Mouse (Mus musculus): Measurements from ENCODE around the gene Tmem242. TPM values are rescaled to one million over a fixed set of nuclear protein-coding genes. Genes with fewer than 3 reads are reported as not detected.
A peak's percentile ranks its signal among the peaks of the same experiment; 100 is the strongest.

Gene Tmem242
- polyA plus RNA-seq, 1 experiment from 2014 or later = 142 TPM

- no peaks in the 10 kb centered on the region for H3K36me3 ChIP-seq (ENCODE audit: control insufficient read depth, insufficient read depth, low read length)
- no peaks in the 10 kb centered on the region for H3K9me3 ChIP-seq (ENCODE audit: control insufficient read depth, low read length)
- no peak overlapping the region for H3K4me3 ChIP-seq (ENCODE audit: low read depth, low read length)
- no peak overlapping the region for H3K9ac ChIP-seq (ENCODE audit: low read depth, low read length)
- DNase-seq (ENCODE audit: low spot score) = no peak
- no peaks in the 10 kb centered on the region for H3K4me1 ChIP-seq (replicated peaks; ENCODE audit: control insufficient read depth, insufficient read depth, low read length)
- H3K27me3 ChIP-seq (ENCODE audit: control insufficient read depth, insufficient read depth, low read length) = no peaks in the 10 kb centered on the region
- 80% methylated on average over 14 of the region's 14 CpGs for WGBS
- no peak overlapping the region for H3K4me2 ChIP-seq (replicated peaks; ENCODE audit: low read depth, low read length)
- no peak overlapping the region for H3K27ac ChIP-seq (ENCODE audit: low read depth, low read length)
- ATAC-seq (ENCODE audit: low FRiP score) = no peak
Measured at GRCm38 (mm10) chr17:5400435-5401090, 39.5 kb downstream of the Tmem242 start.

GRCm38 (mm10) chr17:5397148-5398007 is 42.7 kb downstream of the Tmem242 start:
- H3K9me3 ChIP-seq (ENCODE audit: control insufficient read depth, low read length) = no peaks in the 10 kb centered on the region
- 32% methylated on average over 33 of the region's 33 CpGs for whole genome bisulfite sequencing
- peak; percentile 92 for DNase-seq (ENCODE audit: low spot score)

DNA sequence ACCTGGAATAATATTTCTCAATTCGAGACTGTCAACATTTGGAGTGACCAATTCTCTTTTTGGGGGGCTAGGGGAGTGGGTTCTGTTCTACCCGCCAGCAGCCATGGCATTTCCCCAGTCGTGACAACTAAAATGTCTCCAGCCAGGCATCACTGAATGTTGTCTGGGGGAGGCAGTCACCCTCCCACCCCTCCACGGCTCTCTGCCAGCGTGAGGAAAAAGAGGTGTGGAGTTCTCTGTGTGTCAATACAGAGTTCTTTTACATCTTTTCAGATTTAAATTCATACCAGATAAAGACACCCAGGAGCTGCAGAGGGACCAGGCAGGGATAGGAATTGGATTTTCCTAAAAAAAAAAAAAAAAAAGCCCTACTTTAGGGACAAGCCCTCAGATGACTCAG is 43.8 kb downstream of the Tmem242 start:
- H3K4me1 ChIP-seq (replicated peaks; ENCODE audit: control insufficient read depth, insufficient read depth, low read length) = no peaks in the 10 kb centered on the region
- no peak overlapping the region for H3K4me3 ChIP-seq (ENCODE audit: low read depth, low read length)
- no peak overlapping the region for H3K27ac ChIP-seq (ENCODE audit: low read depth, low read length)
- H3K36me3 ChIP-seq (ENCODE audit: control insufficient read depth, insufficient read depth, low read length) = no peaks in the 10 kb centered on the region
- DNase-seq (ENCODE audit: low spot score) (no peak), ATAC-seq (ENCODE audit: low FRiP score) (no peak)
- no peaks in the 10 kb centered on the region for H3K9me3 ChIP-seq (ENCODE audit: control insufficient read depth, low read length)
- WGBS = 77% methylated on average over 5 of the region's 5 CpGs
- no peaks in the 10 kb centered on the region for H3K27me3 ChIP-seq (ENCODE audit: control insufficient read depth, insufficient read depth, low read length)
- no peak overlapping the region for H3K9ac ChIP-seq (ENCODE audit: low read depth, low read length)
- no peak overlapping the region for H3K4me2 ChIP-seq (replicated peaks; ENCODE audit: low read depth, low read length)

More at GRCm38 (mm10) chr17:5397148-5398007, 42.7 kb downstream of the Tmem242 start:
- no peaks in the 10 kb centered on the region for H3K36me3 ChIP-seq (ENCODE audit: control insufficient read depth, insufficient read depth, low read length)
- no peak overlapping the region for H3K4me2 ChIP-seq (replicated peaks; ENCODE audit: low read depth, low read length)
- no peaks in the 10 kb centered on the region for H3K27me3 ChIP-seq (ENCODE audit: control insufficient read depth, insufficient read depth, low read length)
- no peak overlapping the region for H3K27ac ChIP-seq (ENCODE audit: low read depth, low read length)
- no peak overlapping the region for H3K9ac ChIP-seq (ENCODE audit: low read depth, low read length)
- peak; percentile 82 for ATAC-seq (ENCODE audit: low FRiP score)
- no peaks in the 10 kb centered on the region for H3K4me1 ChIP-seq (replicated peaks; ENCODE audit: control insufficient read depth, insufficient read depth, low read length)
- H3K4me3 ChIP-seq (ENCODE audit: low read depth, low read length) = no peak overlapping the region

- H3K4me2 ChIP-seq (replicated peaks; ENCODE audit: low read depth, low read length) = no peak overlapping the region
- H3K9ac ChIP-seq (ENCODE audit: low read depth, low read length) = no peak overlapping the region
- no peaks in the 10 kb centered on the region for H3K36me3 ChIP-seq (ENCODE audit: control insufficient read depth, insufficient read depth, low read length)
- H3K4me1 ChIP-seq (replicated peaks; ENCODE audit: control insufficient read depth, insufficient read depth, low read length) = no peaks in the 10 kb centered on the region
- no peaks in the 10 kb centered on the region for H3K27me3 ChIP-seq (ENCODE audit: control insufficient read depth, insufficient read depth, low read length)
- ATAC-seq (ENCODE audit: low FRiP score) (no peak), DNase-seq (ENCODE audit: low spot score) (no peak)
- no peak overlapping the region for H3K4me3 ChIP-seq (ENCODE audit: low read depth, low read length)
- no peak overlapping the region for H3K27ac ChIP-seq (ENCODE audit: low read depth, low read length)
- 91% methylated on average over 16 of the region's 16 CpGs for WGBS
- H3K9me3 ChIP-seq (ENCODE audit: control insufficient read depth, low read length) = no peaks in the 10 kb centered on the region
Measured at GRCm38 (mm10) chr17:5395454-5396205, 44.4 kb downstream of the Tmem242 start.

DNA sequence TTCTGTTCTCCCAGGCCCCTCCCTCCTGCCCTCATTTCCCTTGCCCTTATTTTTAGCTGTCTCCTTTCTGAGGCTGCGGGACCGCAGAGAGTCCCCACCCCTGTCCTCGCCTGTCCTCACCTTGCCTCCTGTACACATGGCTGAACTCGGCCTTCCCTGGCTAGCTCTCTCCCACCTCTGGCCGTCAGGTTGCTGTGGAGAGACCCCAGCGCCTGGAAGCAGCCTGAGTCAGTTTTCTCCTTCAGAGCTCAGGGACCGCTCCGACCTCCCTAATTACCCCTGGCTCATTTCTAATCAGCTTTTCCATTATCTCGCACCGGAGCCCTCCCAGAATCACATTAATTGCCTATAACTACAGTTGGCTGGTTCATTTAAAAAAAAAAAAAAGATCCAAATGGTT is 49.4 kb downstream of the Tmem242 start:
- Histone ChIP-seq H3K9ac (ENCODE audit: low read depth, low read length) (no peak overlapping the region), H3K4me3 (ENCODE audit: low read depth, low read length) (no peak overlapping the region), H3K9me3 (ENCODE audit: control insufficient read depth, low read length) (no peaks in the 10 kb centered on the region), H3K36me3 (ENCODE audit: control insufficient read depth, insufficient read depth, low read length) (no peaks in the 10 kb centered on the region), H3K4me2 (replicated peaks; ENCODE audit: low read depth, low read length) (no peak overlapping the region), H3K27ac (ENCODE audit: low read depth, low read length) (no peak overlapping the region), H3K27me3 (ENCODE audit: control insufficient read depth, insufficient read depth, low read length) (no peaks in the 10 kb centered on the region), H3K4me1 (replicated peaks; ENCODE audit: control insufficient read depth, insufficient read depth, low read length) (no peaks in the 10 kb centered on the region)
- DNase-seq (ENCODE audit: low spot score) = no peak
- ATAC-seq (ENCODE audit: low FRiP score) = no peak
- 77% methylated on average over 10 of the region's 10 CpGs for WGBS

GRCm38 (mm10) chr17:5388351-5388750 is 51.7 kb downstream of the Tmem242 start:
- DNase-seq (ENCODE audit: low spot score) (no peak), ATAC-seq (ENCODE audit: low FRiP score) (no peak)
- Histone ChIP-seq H3K27ac (ENCODE audit: low read depth, low read length) (no peak overlapping the region), H3K4me1 (replicated peaks; ENCODE audit: control insufficient read depth, insufficient read depth, low read length) (no peaks in the 10 kb centered on the region), H3K4me2 (replicated peaks; ENCODE audit: low read depth, low read length) (no peak overlapping the region), H3K9me3 (ENCODE audit: control insufficient read depth, low read length) (no peaks in the 10 kb centered on the region), H3K4me3 (ENCODE audit: low read depth, low read length) (no peak overlapping the region), H3K36me3 (ENCODE audit: control insufficient read depth, insufficient read depth, low read length) (no peaks in the 10 kb centered on the region), H3K9ac (ENCODE audit: low read depth, low read length) (no peak overlapping the region), H3K27me3 (ENCODE audit: control insufficient read depth, insufficient read depth, low read length) (no peaks in the 10 kb centered on the region)
- 63% methylated on average over 3 of the region's 3 CpGs for WGBS

GRCm38 (mm10) chr17:5386885-5387545 is 53.0 kb downstream of the Tmem242 start:
- Histone ChIP-seq H3K4me2 (replicated peaks; ENCODE audit: low read depth, low read length) (no peak overlapping the region), H3K9ac (ENCODE audit: low read depth, low read length) (no peak overlapping the region), H3K4me3 (ENCODE audit: low read depth, low read length) (no peak overlapping the region), H3K27me3 (ENCODE audit: control insufficient read depth, insufficient read depth, low read length) (no peaks in the 10 kb centered on the region), H3K4me1 (replicated peaks; ENCODE audit: control insufficient read depth, insufficient read depth, low read length) (no peaks in the 10 kb centered on the region), H3K27ac (ENCODE audit: low read depth, low read length) (no peak overlapping the region), H3K36me3 (ENCODE audit: control insufficient read depth, insufficient read depth, low read length) (no peaks in the 10 kb centered on the region), H3K9me3 (ENCODE audit: control insufficient read depth, low read length) (no peaks in the 10 kb centered on the region)
- WGBS = 87% methylated on average over 12 of the region's 12 CpGs
- ATAC-seq (ENCODE audit: low FRiP score) = no peak
- DNase-seq (ENCODE audit: low spot score) = no peak

DNA sequence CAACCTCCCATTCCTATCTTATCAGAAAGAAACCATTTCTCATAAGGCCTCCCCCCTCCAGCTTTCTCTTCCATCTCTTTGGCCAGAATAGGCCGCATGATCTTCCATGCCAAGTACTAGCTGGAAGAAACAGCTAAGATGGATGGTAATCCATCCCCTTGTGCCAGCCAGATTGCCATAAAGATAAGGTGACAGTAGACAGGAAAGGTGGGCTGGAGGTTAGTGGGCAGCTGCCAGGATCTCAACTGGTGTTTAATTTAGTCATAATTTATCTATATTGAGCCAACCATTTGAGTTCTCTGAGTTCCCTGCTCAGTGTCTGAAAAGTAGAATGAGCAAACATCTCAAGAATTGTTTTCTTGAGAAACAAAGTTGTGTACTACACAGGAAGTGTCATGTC is 54.4 kb downstream of the Tmem242 start:
- Histone ChIP-seq H3K9ac (ENCODE audit: low read depth, low read length) (no peak overlapping the region), H3K9me3 (ENCODE audit: control insufficient read depth, low read length) (no peaks in the 10 kb centered on the region), H3K4me1 (replicated peaks; ENCODE audit: control insufficient read depth, insufficient read depth, low read length) (no peaks in the 10 kb centered on the region), H3K4me3 (ENCODE audit: low read depth, low read length) (no peak overlapping the region), H3K4me2 (replicated peaks; ENCODE audit: low read depth, low read length) (no peak overlapping the region), H3K27ac (ENCODE audit: low read depth, low read length) (no peak overlapping the region), H3K36me3 (ENCODE audit: control insufficient read depth, insufficient read depth, low read length) (no peaks in the 10 kb centered on the region), H3K27me3 (ENCODE audit: control insufficient read depth, insufficient read depth, low read length) (no peaks in the 10 kb centered on the region)
- WGBS = 100% methylated on average over 1 of the region's 1 CpGs
- ATAC-seq (ENCODE audit: low FRiP score) (no peak), DNase-seq (ENCODE audit: low spot score) (no peak)
